Mouse (Mus musculus) small intestine, adult 2 months (tissue): Measurements from ENCODE around the gene Olfr172.

Experiments
- CTCF ChIP-seq: fragments of 200-500 bp; IDR thresholded peaks from 2 replicates; pipeline ENCODE4 v1.5.1; 2012; ENCODE audit warnings: low read depth, mild to moderate bottlenecking, control low read depth, inconsistent platforms, low read length, moderate library complexity, mixed read lengths; ENCODE audit not compliant: insufficient replicate concordance, insufficient read length; ENCODE audit errors: extremely low read depth
- POLR2A ChIP-seq: fragments of 200-500 bp; IDR thresholded peaks from 2 replicates; pipeline ENCODE4 v1.6.1; 2012; ENCODE audit warnings: low read depth, mild to moderate bottlenecking, control low read depth, inconsistent platforms, low read length, moderate library complexity

GRCm38 (mm10) chr16:58718666-58719120 is 44.3 kb downstream of the Olfr172 start, which contains the start of gene Gpr15:
- TF ChIP-seq POLR2A (no peak), CTCF (no peak)
